Mouse (Mus musculus) thymus, postnatal 36 days (tissue): Measurements from ENCODE around the gene Tacc2.
"Not testable (repeated sequence)": the region's sequence is repeated elsewhere in the genome, so short reads cannot be mapped to it uniquely, and the experiment has no call there.

Source experiments
- DNase-seq, 2 experiments: peaks; one replicate each; pipeline ENCODE4 v3.0.0; 2022; ENCODE audit warnings: mixed read lengths in 2 of 2

Tacc2 gene

DNA sequence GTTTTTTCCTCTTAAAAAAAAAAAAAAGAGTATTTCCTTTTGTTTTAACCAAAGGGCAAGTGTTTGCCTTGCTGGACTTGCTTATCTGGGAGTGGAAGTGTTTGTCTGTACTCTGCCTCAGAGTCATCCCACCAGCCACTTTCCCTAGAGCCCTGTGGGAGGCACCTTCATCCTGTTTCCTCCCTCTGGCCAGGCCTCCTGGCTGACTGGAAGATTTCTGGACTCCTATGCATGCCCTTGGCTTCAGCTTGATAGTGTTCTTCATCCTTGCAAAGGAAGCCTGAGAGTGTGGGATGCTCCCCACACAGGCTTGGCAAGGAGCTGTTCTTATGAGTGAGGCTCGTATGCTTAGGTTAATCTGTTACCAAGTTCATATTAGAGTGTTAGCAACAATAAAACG is 77.3 kb downstream of the Tacc2 start:
- DNase-seq = no peak

DNA sequence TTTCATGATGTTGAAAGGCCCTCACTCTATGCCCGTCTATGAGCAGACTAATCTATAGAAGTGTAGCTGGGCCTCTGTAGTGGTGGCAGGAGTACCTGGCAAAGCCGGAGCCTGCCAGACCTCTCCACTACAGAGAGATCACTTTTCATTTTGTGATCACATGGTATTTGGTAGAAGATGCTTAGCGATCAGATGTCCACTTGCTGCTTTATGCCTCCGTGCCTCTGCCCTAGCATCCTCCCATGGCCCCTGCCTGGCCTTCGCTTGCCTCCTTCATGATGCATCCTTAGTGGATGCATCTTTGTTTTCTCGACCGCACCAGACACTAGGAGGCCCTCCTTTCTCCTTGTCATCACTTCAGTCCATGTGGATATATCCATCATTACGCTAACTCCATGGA is 79.7 kb downstream of the Tacc2 start:
- no peak for DNase-seq

DNA sequence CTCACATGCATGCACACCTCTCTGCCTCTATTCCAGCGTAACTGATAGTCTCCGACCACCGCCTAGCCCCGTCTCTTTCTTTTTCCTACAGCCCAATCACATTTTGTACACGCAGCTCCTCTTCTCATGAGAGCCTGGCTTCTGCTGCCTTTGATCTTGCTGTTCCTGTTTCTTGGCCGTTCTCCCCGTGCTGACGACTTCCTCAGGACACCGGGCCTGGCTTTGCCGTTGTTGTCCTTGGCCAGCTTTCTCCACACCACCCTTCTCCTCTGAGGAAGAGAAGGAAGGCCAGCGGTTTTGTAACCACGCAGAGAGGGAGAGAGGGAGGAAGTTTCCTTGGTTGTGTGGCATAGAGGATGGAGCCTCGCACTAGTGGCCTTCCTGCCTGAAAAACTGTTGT is 80.5 kb downstream of the Tacc2 start:
- no peak for DNase-seq

DNA sequence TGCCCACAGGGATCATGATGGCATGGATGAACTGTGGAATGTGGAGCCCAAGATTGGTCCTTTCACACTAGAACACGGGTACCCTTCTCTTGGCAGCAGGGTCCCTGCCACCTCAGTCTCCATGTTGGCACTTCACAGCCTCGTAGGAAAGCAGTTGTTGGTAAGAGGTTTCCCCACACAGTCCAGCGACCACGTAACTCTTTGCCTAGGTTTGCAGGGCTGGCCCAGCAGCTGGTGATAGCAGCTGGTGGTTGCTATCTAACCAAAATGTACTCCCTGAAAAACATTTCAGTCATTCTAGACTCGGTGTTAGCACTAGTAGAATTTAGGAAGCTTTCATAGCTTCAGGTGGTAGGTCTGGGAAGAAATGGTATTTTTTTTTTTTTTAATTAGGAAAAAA is 81.9 kb downstream of the Tacc2 start:
- no peak for DNase-seq

DNA sequence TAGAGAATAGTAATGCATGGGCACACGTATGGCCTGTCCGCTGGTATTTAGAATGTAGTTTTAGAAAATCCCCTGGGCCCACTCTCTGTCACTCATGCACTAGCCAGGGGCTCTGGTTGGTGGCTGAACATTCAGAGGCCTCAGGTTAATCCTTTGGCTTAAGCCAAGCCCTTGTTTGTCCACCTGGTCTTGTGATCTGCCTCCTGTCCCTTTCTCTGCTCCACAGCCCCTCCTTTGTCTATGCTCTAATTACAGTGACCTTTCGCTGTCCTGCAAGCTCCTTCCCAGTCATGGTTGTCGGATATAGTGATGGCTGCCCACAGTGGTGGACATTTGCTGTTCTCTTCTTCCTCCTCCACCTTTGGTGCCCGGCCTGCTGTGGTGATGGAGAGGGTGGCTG is 85.0 kb downstream of the Tacc2 start:
- DNase-seq = no peak

DNA sequence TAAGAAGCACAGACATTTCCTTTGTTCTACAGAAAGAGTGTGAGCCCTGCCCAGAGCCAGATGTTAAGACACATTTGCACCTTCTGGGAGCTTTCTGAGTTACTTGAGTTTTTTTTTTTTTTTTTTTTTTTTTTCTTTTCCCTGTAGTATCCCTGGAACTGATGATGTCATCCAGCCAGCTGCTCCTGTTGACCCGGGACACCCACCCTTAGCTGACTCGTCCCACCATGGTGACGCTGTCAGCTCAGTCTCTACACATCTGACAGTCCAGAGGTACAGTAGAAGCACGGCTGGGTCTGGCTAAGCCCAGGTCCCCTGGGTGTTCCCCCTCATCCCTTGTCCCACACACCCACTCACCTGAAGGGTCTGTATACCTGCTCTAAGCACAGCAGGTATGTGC is 85.6 kb downstream of the Tacc2 start:
- no peak for DNase-seq

DNA sequence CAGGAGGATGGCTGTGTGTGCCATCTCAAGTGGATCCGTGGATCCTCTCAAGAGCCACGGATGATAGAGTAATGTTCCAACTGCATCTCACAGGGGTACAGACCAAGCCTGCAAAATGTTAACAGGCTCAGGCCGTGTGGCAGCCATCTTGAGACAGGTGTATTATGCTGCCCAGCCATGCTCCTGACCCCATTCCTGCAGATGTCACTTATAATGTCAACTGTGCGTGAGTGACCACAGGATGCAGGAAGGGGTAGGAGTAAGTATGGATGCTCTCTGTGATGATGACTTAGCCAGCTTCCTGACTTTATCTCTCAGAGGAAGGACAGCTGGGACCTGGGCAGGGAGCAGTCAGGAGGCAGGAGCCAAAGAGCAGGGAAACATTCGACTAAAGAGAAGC is 86.8 kb downstream of the Tacc2 start:
- DNase-seq = no peak

DNA sequence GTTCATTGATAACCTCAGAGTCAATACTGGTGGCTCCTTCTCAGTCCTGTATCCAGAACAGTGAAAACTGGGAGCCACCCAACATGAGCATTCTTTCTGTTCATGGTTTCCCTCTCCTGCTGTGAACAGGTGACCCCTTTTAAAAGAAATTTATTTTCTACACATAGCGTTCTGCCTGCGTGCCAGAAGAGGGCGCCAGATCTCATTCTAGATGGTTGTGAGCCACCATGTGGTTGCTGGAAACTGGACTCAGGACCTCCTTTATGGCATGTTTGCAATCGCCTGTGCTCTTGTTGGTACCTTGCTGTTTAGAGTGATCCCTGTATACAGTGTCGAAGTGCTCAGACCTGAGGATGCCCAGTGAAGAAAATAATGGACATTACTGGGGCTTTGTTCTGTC is 87.4 kb downstream of the Tacc2 start:
- no peak for DNase-seq

DNA sequence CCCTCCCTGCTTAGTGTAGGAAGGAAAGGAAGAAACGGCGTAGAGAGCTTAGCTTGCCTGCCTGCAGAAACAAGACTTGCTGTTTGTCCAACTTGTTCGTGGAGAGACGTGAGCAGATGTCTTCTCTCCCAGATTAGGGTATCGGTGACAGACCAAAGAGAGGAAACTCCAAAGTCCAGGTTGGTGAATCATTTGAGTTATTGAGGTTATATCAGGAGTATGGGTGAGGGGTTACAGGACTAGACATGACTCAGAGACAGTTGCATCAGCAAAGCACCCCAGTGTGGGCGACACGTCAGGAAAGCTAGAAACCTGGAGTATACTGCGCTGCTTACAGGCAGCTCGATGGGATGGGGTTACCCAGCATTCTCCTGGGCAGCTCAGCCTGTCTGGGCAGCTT is 88.1 kb downstream of the Tacc2 start:
- DNase-seq = no peak

DNA sequence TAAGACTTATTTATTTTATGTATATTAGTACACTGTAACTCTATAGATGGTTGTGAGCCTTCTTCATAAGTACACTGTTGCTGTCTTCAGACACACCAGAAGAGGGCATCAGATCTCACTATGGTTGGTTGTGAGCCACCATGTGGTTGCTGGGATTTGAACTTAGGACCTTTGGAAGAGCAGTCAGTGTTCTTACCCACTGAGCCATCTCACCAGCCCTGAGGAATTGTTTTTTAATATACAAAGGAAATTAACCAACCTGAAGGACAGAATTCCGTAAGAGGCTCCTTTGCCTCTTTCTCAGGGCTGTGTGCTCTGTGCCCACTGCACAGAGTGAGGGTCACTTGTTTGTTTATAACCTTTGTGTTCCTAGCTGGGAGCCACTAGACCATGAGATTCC is 90.8 kb downstream of the Tacc2 start:
- DNase-seq = not testable (repeated sequence)

DNA sequence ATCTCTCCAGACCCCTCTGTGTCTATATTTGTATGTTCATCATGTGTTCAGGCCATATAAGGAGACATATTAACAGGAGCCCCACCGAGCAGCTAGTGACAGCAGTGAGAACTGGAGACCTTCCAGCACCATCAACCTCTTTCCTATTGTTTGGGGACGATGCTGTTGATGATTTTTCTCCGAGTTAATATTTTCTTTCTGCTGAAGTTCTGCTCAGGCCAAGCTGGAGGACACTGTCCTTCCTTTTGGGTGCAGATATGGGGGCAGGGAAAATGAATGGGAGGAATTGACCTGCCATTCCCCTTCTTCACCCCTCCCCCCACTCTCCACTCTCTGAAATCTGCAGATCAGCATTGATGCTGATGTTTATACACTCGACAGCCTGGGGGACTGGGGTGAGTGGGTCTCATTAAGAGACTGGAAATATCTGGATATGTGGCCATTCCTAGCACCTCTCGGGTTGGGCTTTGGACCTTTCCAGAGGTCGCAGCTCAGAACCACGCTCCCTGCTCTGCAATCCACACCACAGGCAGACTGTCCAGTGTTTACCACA is 91.6 kb downstream of the Tacc2 start:
- no peak for DNase-seq

DNA sequence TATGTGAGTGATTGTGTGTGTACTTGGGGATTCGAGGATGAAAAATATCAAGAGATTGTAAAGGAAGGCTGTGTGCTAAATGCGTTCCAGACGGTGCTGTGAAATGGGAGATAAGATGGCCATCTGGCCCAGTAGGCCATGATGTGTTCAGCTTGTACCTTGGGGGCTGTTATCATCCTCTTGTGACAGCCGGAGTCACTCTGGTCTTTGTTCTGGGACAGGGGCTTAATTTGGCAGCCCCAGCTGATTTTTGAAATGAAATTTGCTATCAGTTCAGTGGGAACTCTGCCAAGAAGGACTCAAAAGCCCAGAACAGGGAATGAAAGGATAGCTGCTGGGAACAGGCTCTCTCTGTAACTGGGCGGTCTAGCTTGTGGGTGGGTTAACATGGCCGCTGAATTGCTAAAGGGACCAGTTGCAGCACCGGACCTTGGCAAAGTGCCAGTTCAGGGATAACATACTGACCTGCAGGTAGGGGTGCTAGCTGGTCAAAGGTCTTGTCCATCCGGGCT is 92.2 kb downstream of the Tacc2 start:
- no peak for DNase-seq

DNA sequence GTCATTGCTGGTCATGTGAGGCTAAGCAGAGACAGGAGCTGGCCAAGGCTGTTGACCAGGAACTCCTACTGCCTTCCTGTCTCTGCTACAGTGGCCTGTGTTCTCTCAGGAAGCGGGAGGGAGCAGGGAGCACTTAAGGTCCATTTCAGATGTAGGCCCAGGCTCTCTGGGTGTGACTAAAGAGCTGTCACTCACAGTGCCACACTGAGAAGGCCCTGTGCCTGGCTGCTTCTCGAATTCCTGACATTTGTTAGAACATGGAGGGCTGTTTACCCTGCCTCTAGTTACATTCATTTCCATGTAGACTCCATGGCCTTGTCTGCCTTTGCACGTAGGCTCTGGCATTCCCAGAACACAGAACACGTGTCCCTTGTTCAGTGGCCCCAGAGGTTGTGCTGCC is 93.1 kb downstream of the Tacc2 start:
- DNase-seq = no peak

DNA sequence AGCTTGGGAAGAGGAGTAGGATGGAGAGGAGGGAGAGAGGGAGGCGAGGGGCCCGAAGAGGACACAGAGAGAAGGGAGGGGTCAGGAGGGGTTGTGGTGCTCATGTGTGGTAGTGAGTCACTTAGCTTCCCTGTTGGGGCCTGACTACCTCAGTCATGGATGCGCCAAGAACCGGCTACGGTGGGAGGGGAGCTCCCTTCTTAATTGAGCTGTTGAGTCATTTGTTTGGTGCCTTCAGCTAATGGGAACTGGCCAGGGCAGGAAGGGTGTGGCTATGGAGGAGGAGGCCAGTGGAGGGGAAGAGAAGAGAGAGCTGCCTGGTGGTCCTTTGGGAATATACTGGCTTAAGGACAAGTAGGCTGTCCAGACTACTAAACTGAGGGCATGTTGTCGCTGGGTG is 94.1 kb downstream of the Tacc2 start:
- no peak for DNase-seq

DNA sequence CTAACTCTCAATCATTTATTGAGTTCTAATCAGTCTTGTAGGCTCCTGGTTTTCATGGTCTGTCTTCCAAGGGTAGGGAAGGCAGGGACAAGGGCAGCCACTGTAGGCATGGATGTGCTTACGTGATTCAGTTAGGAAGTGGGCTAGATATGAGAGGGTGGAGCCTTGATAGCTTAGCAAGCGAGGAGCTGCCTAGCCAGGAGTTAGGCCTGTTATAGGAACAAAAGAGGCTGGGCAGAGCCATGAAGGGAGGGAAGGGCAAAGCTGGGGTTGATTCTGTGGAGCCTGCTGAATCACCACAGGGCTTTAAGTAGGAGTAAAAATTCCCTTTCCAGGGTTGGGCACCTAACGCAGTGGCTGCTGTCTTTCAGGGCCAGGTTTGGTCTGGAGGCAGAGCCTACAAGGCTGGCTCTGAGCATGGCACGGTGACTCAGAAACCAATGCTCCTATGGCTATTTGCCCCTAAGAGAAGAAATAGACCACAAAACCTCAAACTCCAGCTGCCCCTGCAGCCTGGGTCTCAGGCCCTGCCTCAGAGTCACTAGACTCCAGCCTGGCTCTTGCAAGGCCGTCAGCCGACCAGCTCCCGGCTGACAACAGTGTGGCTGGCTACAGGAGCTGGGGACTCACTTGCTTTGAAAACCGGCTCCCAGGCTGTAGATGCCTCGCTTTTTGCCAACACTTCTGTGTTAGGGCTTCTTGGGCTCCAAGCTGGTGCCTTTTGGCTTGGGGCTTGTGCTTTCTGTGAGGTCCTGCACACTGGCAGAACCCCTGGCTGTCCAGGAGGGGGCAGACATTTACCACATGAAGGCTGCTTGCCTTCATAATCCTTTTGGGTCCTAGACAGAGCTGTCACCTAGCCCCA is 96.2 kb downstream of the Tacc2 start:
- DNase-seq = peak; percentile 27 to 40

DNA sequence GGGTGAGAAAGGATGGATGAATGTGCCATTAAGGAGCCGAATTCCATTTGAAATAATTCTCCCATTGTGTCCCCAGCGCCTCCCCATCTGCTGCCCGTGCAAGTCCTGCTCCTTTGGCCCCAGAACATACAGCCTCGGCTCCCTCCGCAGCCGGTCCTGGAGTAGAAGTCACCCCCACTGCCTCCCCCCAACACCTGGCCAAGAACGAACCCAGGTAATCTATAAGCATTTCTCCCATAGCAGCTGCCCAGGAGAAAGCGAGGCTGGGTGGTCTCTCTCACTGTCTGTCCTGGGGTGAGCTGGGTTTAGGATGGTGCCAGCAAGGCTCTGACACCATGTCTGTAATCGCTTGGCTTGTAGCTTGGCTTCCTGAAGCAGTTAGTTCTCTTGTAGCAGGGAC is 97.3 kb downstream of the Tacc2 start:
- no peak for DNase-seq

DNA sequence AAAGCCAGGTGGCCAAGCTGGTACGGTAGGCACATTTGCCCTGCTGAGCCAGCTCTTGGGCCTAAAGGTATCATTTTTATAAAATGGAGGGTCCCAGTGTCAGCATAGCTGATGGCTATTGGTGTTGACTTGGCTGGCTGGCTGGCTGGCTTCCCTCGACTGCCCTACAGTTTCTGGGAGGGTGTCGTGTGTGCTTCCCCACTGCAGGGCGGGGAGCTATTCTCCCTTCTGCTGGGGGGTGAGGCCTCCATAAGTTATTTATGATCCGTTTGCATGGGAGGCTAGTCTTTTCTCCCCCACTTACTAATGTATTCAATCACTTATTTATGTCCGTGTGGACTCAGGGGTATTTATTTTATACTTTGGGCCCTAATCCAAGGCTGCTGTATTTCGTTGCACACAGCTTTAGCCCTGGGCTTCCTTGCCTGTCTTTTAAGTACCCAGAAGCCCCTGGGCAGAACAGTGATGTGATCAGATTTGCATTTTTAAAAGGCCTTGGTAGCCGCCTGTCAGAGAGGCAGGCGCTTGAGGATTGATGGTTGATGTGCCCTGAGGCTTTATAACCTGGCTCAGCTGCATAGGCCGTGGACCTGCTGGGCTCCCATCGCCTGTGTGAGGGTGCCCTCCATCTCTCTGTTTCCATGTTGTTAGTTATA is 99.8 kb downstream of the Tacc2 start:
- no peak for DNase-seq

DNA sequence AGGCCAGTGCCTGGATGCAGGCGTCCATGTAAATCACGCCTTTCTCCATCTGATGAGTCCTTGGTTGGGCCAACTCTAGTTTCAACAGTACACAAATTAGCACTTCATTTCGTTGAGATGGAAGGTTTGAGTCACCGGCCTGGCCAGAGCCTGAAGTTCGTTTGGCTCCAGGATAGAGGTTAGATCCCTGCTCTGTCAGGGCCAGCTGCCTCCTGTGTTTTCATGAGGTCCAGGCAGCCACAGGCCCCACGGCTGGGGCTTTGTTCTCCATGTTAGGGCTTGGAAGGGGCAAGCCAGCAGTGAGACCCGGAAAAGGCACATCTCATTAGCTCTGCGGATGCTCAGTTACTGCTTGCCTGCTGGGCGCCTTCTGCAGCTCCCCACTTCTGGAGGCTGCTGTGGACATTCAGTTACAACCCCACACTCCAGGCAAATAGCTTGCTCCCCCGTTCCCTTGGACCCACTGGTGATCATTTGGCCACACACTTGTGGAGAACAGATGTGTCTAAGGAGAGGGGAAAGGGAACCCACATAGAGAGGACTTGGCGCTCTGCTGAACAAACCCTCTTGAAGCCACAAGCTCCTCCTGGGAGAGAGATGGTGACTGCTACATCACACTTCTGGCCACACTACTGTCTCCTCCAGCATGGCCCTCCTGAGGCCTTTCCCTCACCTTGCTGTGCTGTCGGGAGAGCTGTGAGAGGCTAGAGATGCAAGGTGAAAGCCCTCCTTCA is 100.5 kb downstream of the Tacc2 start:
- DNase-seq = no peak

DNA sequence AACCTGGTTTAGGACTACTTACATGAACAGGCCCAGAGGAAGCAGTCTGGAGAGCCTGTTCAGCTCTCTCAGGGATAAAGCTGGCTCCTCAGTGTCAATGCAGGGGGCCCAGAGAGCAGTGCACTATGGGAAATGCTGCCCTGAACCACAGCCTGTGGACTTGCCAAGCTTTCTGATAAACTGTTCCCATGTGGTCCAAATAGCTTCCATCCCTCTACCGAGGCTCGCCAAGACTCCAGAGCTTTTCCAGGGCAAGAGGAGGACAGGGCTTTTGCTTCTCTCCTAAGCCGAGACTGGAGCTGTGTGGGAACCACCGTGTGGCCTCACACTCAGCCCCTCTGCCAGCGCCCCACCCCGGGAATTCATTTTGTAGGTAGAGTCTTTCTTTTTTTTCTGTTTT is 101.2 kb downstream of the Tacc2 start:
- DNase-seq = no peak

DNA sequence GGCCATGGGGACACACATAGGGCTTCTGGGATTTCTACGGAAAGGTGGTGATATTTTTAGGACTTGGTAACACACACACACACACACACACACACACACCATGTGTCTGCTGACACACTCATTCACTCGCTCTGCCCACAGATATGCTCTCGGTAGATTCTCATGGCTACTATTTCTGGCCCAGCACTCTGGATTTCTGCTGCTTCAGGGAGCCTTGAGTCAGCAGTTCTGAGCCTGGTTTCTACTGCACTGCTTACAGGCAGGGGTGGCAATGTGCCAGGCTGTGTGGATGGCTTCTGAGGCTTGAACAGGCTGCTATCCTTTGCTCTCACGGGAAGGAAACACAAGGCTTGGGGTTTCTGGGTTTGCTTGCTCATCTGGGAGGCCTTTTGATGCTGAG is 104.6 kb downstream of the Tacc2 start:
- no peak for DNase-seq

DNA sequence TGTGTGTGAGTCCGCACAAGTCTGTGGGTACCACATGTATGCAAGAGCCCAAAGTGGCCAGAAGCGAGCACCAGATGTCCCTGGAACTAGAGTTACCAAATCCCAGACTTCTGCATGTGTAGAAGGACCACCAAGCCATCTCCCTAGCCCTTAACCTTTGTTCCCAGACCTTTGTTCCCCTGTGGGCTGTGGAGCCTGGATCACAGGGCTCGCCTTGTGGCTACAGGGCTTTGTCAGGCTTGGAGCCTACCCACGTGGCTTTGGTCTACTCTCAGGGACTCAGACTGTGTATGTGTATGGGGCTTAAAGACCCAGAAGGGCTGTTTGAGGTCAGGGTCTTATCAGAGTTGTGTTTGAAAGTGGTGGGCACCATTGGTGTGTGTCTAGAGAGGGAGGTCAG is 111.4 kb downstream of the Tacc2 start:
- DNase-seq = no peak

DNA sequence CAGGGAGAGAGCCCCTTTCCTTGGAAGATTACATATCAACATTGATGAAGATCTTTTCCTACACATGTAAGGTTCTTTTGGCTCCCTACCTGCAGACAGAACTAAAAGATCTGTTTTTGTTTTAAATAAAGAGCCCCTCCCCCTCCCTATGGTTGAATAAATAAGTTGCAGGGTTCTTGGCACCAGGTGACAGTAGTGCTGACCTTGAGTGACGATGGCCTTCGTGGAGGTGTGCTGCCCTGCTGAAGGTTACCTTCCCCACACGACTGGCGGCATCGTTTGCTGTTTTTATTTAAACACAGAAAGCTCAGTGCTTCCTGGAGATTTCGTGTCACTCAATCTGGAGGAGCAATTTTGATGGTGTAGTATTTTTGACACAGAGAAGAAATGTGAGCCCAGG is 113.6 kb downstream of the Tacc2 start:
- no peak for DNase-seq

DNA sequence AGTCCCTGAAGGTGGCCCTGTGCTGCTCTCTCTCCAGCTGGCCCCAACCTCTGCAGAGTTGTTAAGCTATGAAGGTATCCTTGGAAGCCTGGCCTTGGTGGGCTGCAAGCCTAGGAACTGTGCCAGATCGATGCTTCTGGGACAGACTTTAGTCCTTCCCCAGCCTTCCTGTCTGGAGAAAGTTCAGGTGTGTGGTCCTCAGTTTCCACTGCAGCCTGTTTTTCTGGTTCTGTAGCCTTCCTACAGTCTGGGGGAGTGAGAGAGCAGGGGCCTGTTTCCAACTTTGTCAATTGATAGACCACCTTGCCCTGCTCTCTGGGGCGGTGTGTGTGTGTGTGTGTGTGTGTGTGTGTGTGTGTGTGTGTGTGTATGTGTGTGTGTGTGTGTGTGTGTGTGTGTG is 114.7 kb downstream of the Tacc2 start:
- no peak for DNase-seq
